Mouse (Mus musculus) CH12.LX (cell line): Measurements from ENCODE around the gene Ifng. TPM values are rescaled to one million over a fixed set of nuclear protein-coding genes. Genes with fewer than 3 reads are reported as not detected.

Source experiments
- DNase-seq: peaks from one replicate; pipeline ENCODE4 v3.0.0-alpha.2; 2013; ENCODE audit errors: extremely low read depth
- H3K27ac ChIP-seq: 2 replicates; pipeline ENCODE4 v1.5.1; 2012; ENCODE audit warnings: low read depth, mild to moderate bottlenecking, control low read depth, moderate library complexity; ENCODE audit not compliant: insufficient read depth
- H3K27me3 ChIP-seq: replicated peaks from 2 replicates; pipeline ENCODE3; 2012; ENCODE audit warnings: inconsistent platforms
- H3K36me3 ChIP-seq, 2 experiments: replicated peaks in 1 of 2; 2 replicates each; pipeline versions ENCODE3 to v1.6.1; 2012; ENCODE audit warnings: inconsistent platforms in 1 of 2, low read length in 1 of 2, mild to moderate bottlenecking in 1 of 2, mixed read lengths in 1 of 2, moderate library complexity in 1 of 2; ENCODE audit not compliant: control insufficient read depth in 1 of 2, insufficient read depth in 1 of 2
- H3K4me1 ChIP-seq, 2 experiments: 2 replicates each; pipeline ENCODE4 v1.6.1; 2012; ENCODE audit warnings: inconsistent platforms in 1 of 2, moderate library complexity in 1 of 2; ENCODE audit not compliant: insufficient read depth in 2 of 2, control insufficient read depth in 1 of 2
- H3K4me2 ChIP-seq: 2 replicates; pipeline ENCODE4 v1.6.1; 2012; ENCODE audit warnings: low read depth, mild to moderate bottlenecking, control low read depth; ENCODE audit not compliant: poor library complexity, insufficient read depth, severe bottlenecking
- H3K4me3 ChIP-seq, 3 experiments: fragments of 150-350 bp in 1 of 3; sonication (generic) in 1 of 3; replicated peaks in 1 of 3; 2 replicates each; pipeline versions ENCODE3 to v1.5.1; 2011 to 2012; ENCODE audit warnings: low read depth in 2 of 3, low read length in 2 of 3, mild to moderate bottlenecking in 2 of 3, moderate library complexity in 2 of 3, control low read depth in 1 of 3, improper control_type of control experiment in 1 of 3, inconsistent platforms in 1 of 3, mixed read lengths in 1 of 3; ENCODE audit not compliant: poor library complexity in 1 of 3
- H3K79me2 ChIP-seq: replicated peaks from 2 replicates; pipeline ENCODE4 v1.6.1; 2012; ENCODE audit warnings: mild to moderate bottlenecking, moderate library complexity; ENCODE audit not compliant: control insufficient read depth, poor library complexity, insufficient read depth, severe bottlenecking; ENCODE audit errors: extremely low read depth
- H3K9ac ChIP-seq: 2 replicates; pipeline ENCODE4 v1.6.1; 2012; ENCODE audit warnings: low read depth, mild to moderate bottlenecking, control low read depth, moderate library complexity; ENCODE audit not compliant: insufficient read depth
- H3K9me3 ChIP-seq: replicated peaks from 2 replicates; pipeline ENCODE3; 2012; ENCODE audit warnings: low read length, inconsistent platforms, mixed read lengths
- BHLHE40 ChIP-seq: IDR thresholded peaks from 2 replicates; pipeline ENCODE4 v1.6.1; 2011; ENCODE audit warnings: mild to moderate bottlenecking, low read depth, low read length, improper control_type of control experiment
- CHD1 ChIP-seq: IDR thresholded peaks from 2 replicates; pipeline ENCODE4 v1.6.1; 2012; ENCODE audit warnings: low read depth, low read length, improper control_type of control experiment, inconsistent platforms
- CHD2 ChIP-seq: IDR thresholded peaks from 2 replicates; pipeline ENCODE4 v1.6.1; 2011; ENCODE audit warnings: low read length, improper control_type of control experiment
- CTCF ChIP-seq, 2 experiments: IDR thresholded peaks in 1 of 2; conservative IDR thresholded peaks in 1 of 2; 2 replicates each; pipeline ENCODE4 v1.5.1; 2011 to 2012; ENCODE audit warnings: low read depth in 2 of 2, low read length in 2 of 2, improper control_type of control experiment in 1 of 2, inconsistent platforms in 1 of 2, mild to moderate bottlenecking in 1 of 2, moderate library complexity in 1 of 2
- E2F4 ChIP-seq: IDR thresholded peaks from 2 replicates; pipeline ENCODE4 v1.6.1; 2011; ENCODE audit warnings: low read depth, low read length, improper control_type of control experiment; ENCODE audit not compliant: insufficient replicate concordance
- EP300 ChIP-seq: IDR thresholded peaks from 2 replicates; pipeline ENCODE4 v1.6.1; 2011; ENCODE audit warnings: low read length, improper control_type of control experiment
- ETS1 ChIP-seq: conservative IDR thresholded peaks from 2 replicates; pipeline ENCODE4 v1.6.1; 2012; ENCODE audit warnings: low read depth, mild to moderate bottlenecking, inconsistent platforms, low read length, improper control_type of control experiment, moderate library complexity
- GABPA ChIP-seq: IDR thresholded peaks from 2 replicates; pipeline ENCODE4 v1.6.1; 2012; ENCODE audit warnings: low read depth, low read length, improper control_type of control experiment, inconsistent platforms; ENCODE audit not compliant: insufficient replicate concordance
- HCFC1 ChIP-seq: IDR thresholded peaks from 2 replicates; pipeline ENCODE4 v1.6.1; 2012; ENCODE audit warnings: low read depth, mild to moderate bottlenecking, inconsistent platforms, low read length, improper control_type of control experiment
- JUN ChIP-seq: IDR thresholded peaks from 2 replicates; pipeline ENCODE4 v1.6.1; 2011; ENCODE audit warnings: low read depth, mild to moderate bottlenecking, low read length, improper control_type of control experiment, moderate library complexity; ENCODE audit not compliant: insufficient read depth
- KAT2A ChIP-seq: IDR thresholded peaks from 2 replicates; pipeline ENCODE4 v1.6.1; 2012; ENCODE audit warnings: low read length, improper control_type of control experiment, inconsistent platforms; ENCODE audit not compliant: insufficient replicate concordance
- MAX ChIP-seq: IDR thresholded peaks from 2 replicates; pipeline ENCODE4 v1.6.1; 2011; ENCODE audit warnings: low read length, improper control_type of control experiment
- MAZ ChIP-seq: IDR thresholded peaks from 2 replicates; pipeline ENCODE4 v1.6.1; 2012; ENCODE audit warnings: low read depth, mild to moderate bottlenecking, inconsistent platforms, low read length, improper control_type of control experiment, moderate library complexity
- MXI1 ChIP-seq: IDR thresholded peaks from 2 replicates; pipeline ENCODE4 v1.6.1; 2011; ENCODE audit warnings: mild to moderate bottlenecking, low read depth, low read length, improper control_type of control experiment
- NELFE ChIP-seq: IDR thresholded peaks from 2 replicates; pipeline ENCODE4 v1.6.1; 2011; ENCODE audit warnings: low read depth, low read length, improper control_type of control experiment
- NRF1 ChIP-seq: IDR thresholded peaks from 2 replicates; pipeline ENCODE4 v1.6.1; 2014; ENCODE audit warnings: low read depth, mild to moderate bottlenecking, inconsistent platforms, low read length, improper control_type of control experiment, moderate library complexity
- POLR2A ChIP-seq: IDR thresholded peaks from 2 replicates; pipeline ENCODE4 v1.6.1; 2011; ENCODE audit warnings: low read depth, mild to moderate bottlenecking, improper control_type of control experiment, low read length
- RCOR1 ChIP-seq: conservative IDR thresholded peaks from 2 replicates; pipeline ENCODE4 v1.6.1; 2012; ENCODE audit warnings: low read depth, mild to moderate bottlenecking, inconsistent platforms, low read length, improper control_type of control experiment
- SMC3 ChIP-seq: IDR thresholded peaks from 2 replicates; pipeline ENCODE4 v1.6.1; 2011; ENCODE audit warnings: low read depth, low read length, improper control_type of control experiment
- TCF12 ChIP-seq: IDR thresholded peaks from 2 replicates; pipeline ENCODE4 v1.6.1; 2014; ENCODE audit warnings: low read depth, mild to moderate bottlenecking, inconsistent platforms, low read length, improper control_type of control experiment
- USF1 ChIP-seq: IDR thresholded peaks from 2 replicates; pipeline ENCODE4 v1.6.1; 2014; ENCODE audit warnings: low read depth, mild to moderate bottlenecking, inconsistent platforms, low read length, improper control_type of control experiment
- ZKSCAN1 ChIP-seq: IDR thresholded peaks from 2 replicates; pipeline ENCODE4 v1.6.1; 2012; ENCODE audit warnings: low read depth, inconsistent platforms, low read length, improper control_type of control experiment, borderline replicate concordance
- ZMIZ1 ChIP-seq: IDR thresholded peaks from 2 replicates; pipeline ENCODE4 v1.6.1; 2012; ENCODE audit warnings: low read depth, mild to moderate bottlenecking, inconsistent platforms, low read length, improper control_type of control experiment
- dilution Hi-C: fragments of 300-500 bp; cut with MboI; formaldehyde crosslinking; loops from 2 replicates; pipeline ENCODE4 v1.14.3; 2020; ENCODE audit warnings: low sequenced_read_pairs; ENCODE audit not compliant: extremely low pct_unique_long_range_greater_than_20kb, extremely low pct_ligation_motif_present
- in situ Hi-C: fragments of 300-500 bp; cut with MboI; formaldehyde crosslinking; loops from 3 replicates; pipeline ENCODE4 v1.14.3; 2019; ENCODE audit warnings: low sequenced_read_pairs, low pct_ligation_motif_present, low pct_unique_long_range_greater_than_20kb, mixed read lengths
- polyA plus RNA-seq: library from polyadenylated mRNA; unstranded; fragments of >175 nt; gene quantifications from 2 replicates; pipeline ENCODE4 v1.2.1, GENCODE M21; 2012; ENCODE audit warnings: low read depth; ENCODE audit not compliant: insufficient read length
- total RNA-seq, 2 experiments: library from RNA; depleted of rRNA; stranded (reverse); fragments of 300-350 nt in 1 of 2; fragments of >200 nt in 1 of 2; gene quantifications; 2 replicates each; pipeline ENCODE4 v1.2.3; 2012 to 2014

The Ifng gene
- total RNA-seq (2012; rRNA removed), result not detected in 2 replicates
- total RNA-seq (2014; rRNA removed), result 0.27 TPM in 1 of 2 replicates, not detected in the other
- polyA plus RNA-seq, result not detected in 2 replicates

DNA sequence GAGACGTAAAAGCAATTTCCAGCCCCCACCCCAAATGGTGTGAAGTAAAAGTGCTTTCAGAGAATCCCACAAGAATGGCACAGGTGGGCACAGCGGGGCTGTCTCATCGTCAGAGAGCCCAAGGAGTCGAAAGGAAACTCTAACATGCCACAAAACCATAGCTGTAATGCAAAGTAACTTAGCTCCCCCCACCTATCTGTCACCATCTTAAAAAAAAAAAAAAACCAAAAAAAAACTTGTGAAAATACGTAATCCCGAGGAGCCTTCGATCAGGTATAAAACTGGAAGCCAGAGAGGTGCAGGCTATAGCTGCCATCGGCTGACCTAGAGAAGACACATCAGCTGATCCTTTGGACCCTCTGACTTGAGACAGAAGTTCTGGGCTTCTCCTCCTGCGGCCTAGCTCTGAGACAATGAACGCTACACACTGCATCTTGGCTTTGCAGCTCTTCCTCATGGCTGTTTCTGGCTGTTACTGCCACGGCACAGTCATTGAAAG is at the start of gene Ifng:
Gene Ifng, plus strand, starts transcription at position 305 of the 499 bp plus-strand sequence.
- Histone ChIP-seq H3K4me2 (no peak within 1 kb of the TSS), H3K9me3 (no peaks in the 10 kb centered on the region), H3K9ac (no peak within 1 kb of the TSS), H3K4me1 (peaks cover 0 to 5% of the 10 kb centered on the region in 2 experiments; a peak in 2 of 4 replicates), H3K4me3 (no peak within 1 kb of the TSS), H3K27ac (no peak within 1 kb of the TSS)
- DNase-seq, result no peak
- in situ Hi-C loops, result no loop called here
- no peak for TF ChIP-seq TCF12
- no peak for TF ChIP-seq NRF1
- TF ChIP-seq RCOR1, result no peak
- no peak for TF ChIP-seq E2F4
- no peak for TF ChIP-seq MXI1
- TF ChIP-seq HCFC1, result no peak
- TF ChIP-seq, all 38 proteins: peak for 0
- no peaks in the 10 kb centered on the region for H3K27me3 ChIP-seq
- H3K79me2 ChIP-seq, result no peaks in the 10 kb centered on the region
- no peaks in the 10 kb centered on the region for H3K36me3 ChIP-seq
- dilution Hi-C loops, result no loop called here

DNA sequence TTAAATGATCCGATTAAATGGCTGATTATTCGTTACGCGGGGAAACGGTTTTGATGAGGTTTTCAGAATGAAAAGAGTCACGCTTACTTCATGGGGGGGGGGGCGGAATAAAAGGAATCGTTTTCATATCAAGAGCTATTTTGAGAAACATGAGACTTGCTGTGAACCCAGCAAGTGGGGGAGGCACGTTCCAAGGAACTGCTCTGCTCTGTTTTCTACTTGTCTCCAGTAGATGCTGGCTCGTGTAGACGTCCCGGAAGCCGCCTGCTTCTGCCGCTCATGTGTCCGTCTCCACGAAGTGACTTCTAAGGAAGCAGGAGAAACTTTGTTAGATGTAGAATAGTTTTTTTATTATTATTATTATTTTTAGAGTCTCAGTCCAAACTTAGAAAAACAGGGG is 40.9 kb upstream of the Ifng start:
- Histone ChIP-seq H3K27me3 (no peaks in the 10 kb centered on the region), H3K9ac (no peak overlapping the region), H3K9me3 (no peaks in the 10 kb centered on the region), H3K79me2 (no peaks in the 10 kb centered on the region), H3K4me2 (no peak overlapping the region), H3K4me1 (peaks cover 0 to 6% of the 10 kb centered on the region in 2 experiments; a peak in 1 of 4 replicates), H3K36me3 (no peaks in the 10 kb centered on the region), H3K27ac (no peak overlapping the region), H3K4me3 (no peak overlapping the region)
- dilution Hi-C loops, result no loop called here
- in situ Hi-C loops, result no loop called here
- DNase-seq, result no peak
- TF ChIP-seq JUN (no peak), KAT2A (no peak), ZMIZ1 (no peak), CHD1 (no peak), MAZ (no peak), BHLHE40 (no peak), ZKSCAN1 (no peak), GABPA (no peak), TCF12 (no peak), CHD2 (no peak), E2F4 (no peak), NELFE (no peak), USF1 (no peak), EP300 (no peak), CTCF (conservative IDR thresholded peaks at IDR 0.05 in 1 of 2, IDR thresholded peaks at IDR 0.05 in 1 of 2; ENCODE audit: low read depth in 2 of 2, low read length in 2 of 2) (no peak), POLR2A (no peak), SMC3 (no peak), MXI1 (no peak), MAX (no peak), ETS1 (no peak)
